Mouse (Mus musculus): Measurements from ENCODE around the gene Chid1.

DNA sequence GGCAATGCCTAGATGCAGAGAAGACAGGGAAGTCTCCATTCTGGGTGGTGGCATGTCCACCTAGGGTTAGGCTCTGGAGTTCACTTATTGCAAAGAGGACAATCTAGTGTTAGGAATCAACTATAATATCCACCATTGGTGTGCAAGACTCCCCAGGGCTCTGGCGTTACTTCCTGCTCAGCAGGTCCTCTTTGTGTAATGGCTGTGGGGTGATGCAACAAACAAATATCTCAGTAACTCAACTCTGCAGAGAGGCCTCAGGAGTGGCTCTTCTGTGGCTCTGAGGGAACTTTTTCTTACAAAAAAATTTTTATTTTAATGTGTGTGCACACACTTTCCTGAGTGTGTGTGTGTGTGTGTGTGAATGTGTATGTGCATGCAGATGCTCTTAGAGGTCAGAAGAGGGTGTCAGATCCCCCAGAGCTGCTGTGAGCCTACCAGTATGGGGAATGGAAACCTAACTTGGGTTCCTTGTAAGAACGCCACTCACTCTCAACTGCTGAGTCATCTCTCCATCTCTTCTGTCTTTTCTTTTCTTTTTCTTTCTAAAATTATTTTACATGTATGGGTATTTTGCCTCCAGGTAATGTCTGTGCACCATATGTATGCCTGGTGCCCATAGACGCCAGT, 9.9 kb upstream of the Chid1 start:
- TF ChIP-seq POLR2A (IDR thresholded peaks at IDR 0.05; ENCODE audit: extremely low read depth, insufficient read depth, low read length): no peak
- no peak for TF ChIP-seq CTCF (IDR thresholded peaks at IDR 0.05; ENCODE audit: low read depth, low read length)
